Mouse (Mus musculus): ENCODE data around the gene Sec14l1. TPM values are rescaled to one million over a fixed set of nuclear protein-coding genes. Genes with fewer than 3 reads are reported as not detected.
A peak's percentile ranks its signal among the peaks of the same experiment; 100 is the strongest.

Sec14l1 gene
- polyA plus RNA-seq, 1 experiment from 2014 or later: 63.9 TPM

GRCm38 (mm10) chr11:117104044-117104757 is 10.8 kb upstream of the Sec14l1 start:
- Histone ChIP-seq H3K9me3 (no peaks in the 10 kb centered on the region), H3K36me3 (replicated peaks) (no peaks in the 10 kb centered on the region), H3K27me3 (replicated peaks) (no peaks in the 10 kb centered on the region), H3K27ac (no peak overlapping the region), H3K4me1 (peaks cover 21% of the 10 kb centered on the region), H3K4me3 (no peak overlapping the region), H3K4me2 (no peak overlapping the region), H3K9ac (no peak overlapping the region)
- 79% methylated on average over 10 of the region's 10 CpGs for WGBS
- no peak for ATAC-seq (replicated peaks)

GRCm38 (mm10) chr11:117105315-117105714 is 9.7 kb upstream of the Sec14l1 start:
- Histone ChIP-seq H3K27ac (no peak overlapping the region), H3K36me3 (replicated peaks) (no peaks in the 10 kb centered on the region)
- 90% methylated on average over 3 of the region's 3 CpGs for WGBS

GRCm38 (mm10) chr11:117105850-117106249 is 9.1 kb upstream of the Sec14l1 start:
- no peak for ATAC-seq (replicated peaks)
- Histone ChIP-seq H3K4me2 (no peak overlapping the region), H3K4me3 (no peak overlapping the region), H3K4me1 (peaks cover 21% of the 10 kb centered on the region), H3K27ac (no peak overlapping the region), H3K27me3 (replicated peaks) (no peaks in the 10 kb centered on the region), H3K36me3 (replicated peaks) (no peaks in the 10 kb centered on the region), H3K9me3 (no peaks in the 10 kb centered on the region), H3K9ac (no peak overlapping the region)
- 90% methylated on average over 7 of the region's 7 CpGs for WGBS

More at GRCm38 (mm10) chr11:117105315-117105714, 9.7 kb upstream of the Sec14l1 start:
- Histone ChIP-seq H3K27me3 (replicated peaks) (no peaks in the 10 kb centered on the region), H3K9ac (no peak overlapping the region), H3K9me3 (no peaks in the 10 kb centered on the region), H3K4me3 (no peak overlapping the region), H3K4me2 (no peak overlapping the region), H3K4me1 (peaks cover 21% of the 10 kb centered on the region)
- ATAC-seq (replicated peaks): no peak

GRCm38 (mm10) chr11:117106633-117107334 is 8.2 kb upstream of the Sec14l1 start:
- Histone ChIP-seq H3K4me2 (no peak overlapping the region), H3K4me3 (no peak overlapping the region), H3K9ac (no peak overlapping the region), H3K4me1 (peaks cover 17% of the 10 kb centered on the region), H3K27me3 (replicated peaks) (no peaks in the 10 kb centered on the region), H3K36me3 (replicated peaks) (no peaks in the 10 kb centered on the region), H3K9me3 (no peaks in the 10 kb centered on the region), H3K27ac (peak overlapping the region; percentile 9; the same call in 1 of the 2 replicates)
- WGBS: 19% methylated on average over 13 of the region's 13 CpGs
- no peak for ATAC-seq (replicated peaks)

GRCm38 (mm10) chr11:117107837-117108236 is 7.1 kb upstream of the Sec14l1 start:
- Histone ChIP-seq H3K36me3 (replicated peaks) (no peaks in the 10 kb centered on the region), H3K4me2 (no peak overlapping the region), H3K9me3 (no peaks in the 10 kb centered on the region), H3K4me1 (peaks cover 15% of the 10 kb centered on the region), H3K4me3 (no peak overlapping the region), H3K27ac (no peak overlapping the region), H3K9ac (no peak overlapping the region), H3K27me3 (replicated peaks) (no peaks in the 10 kb centered on the region)
- 92% methylated on average over 2 of the region's 2 CpGs for WGBS
- no peak for ATAC-seq (replicated peaks)

GRCm38 (mm10) chr11:117108595-117108994 is 6.4 kb upstream of the Sec14l1 start:
- 0 out of 2 replicates have a peak overlapping the region, but pooled peaks have one; percentile 35 for H3K27ac ChIP-seq
- 60% methylated on average over 9 of the region's 9 CpGs for WGBS

GRCm38 (mm10) chr11:117109179-117109954 is 5.6 kb upstream of the Sec14l1 start:
- ATAC-seq (replicated peaks): no peak
- no peak overlapping the region for H3K4me3 ChIP-seq
- H3K9me3 ChIP-seq: no peaks in the 10 kb centered on the region
- no peak overlapping the region for H3K9ac ChIP-seq
- H3K27ac ChIP-seq: no peak overlapping the region
- peaks cover 20% of the 10 kb centered on the region for H3K4me1 ChIP-seq
- no peak overlapping the region for H3K4me2 ChIP-seq
- H3K36me3 ChIP-seq (replicated peaks): no peaks in the 10 kb centered on the region
- no peaks in the 10 kb centered on the region for H3K27me3 ChIP-seq (replicated peaks)
- 88% methylated on average over 12 of the region's 12 CpGs for WGBS

More at GRCm38 (mm10) chr11:117108595-117108994, 6.4 kb upstream of the Sec14l1 start:
- Histone ChIP-seq H3K4me3 (no peak overlapping the region), H3K27me3 (replicated peaks) (no peaks in the 10 kb centered on the region), H3K9ac (no peak overlapping the region), H3K4me1 (peaks cover 15% of the 10 kb centered on the region), H3K36me3 (replicated peaks) (no peaks in the 10 kb centered on the region), H3K9me3 (no peaks in the 10 kb centered on the region), H3K4me2 (no peak overlapping the region)
- ATAC-seq (replicated peaks): no peak

GRCm38 (mm10) chr11:117111967-117112648 is 2.9 kb upstream of the Sec14l1 start:
- no peak overlapping the region for H3K9ac ChIP-seq
- H3K4me2 ChIP-seq: no peak overlapping the region
- H3K27ac ChIP-seq: no peak overlapping the region
- H3K27me3 ChIP-seq (replicated peaks): no peaks in the 10 kb centered on the region
- H3K4me1 ChIP-seq: peaks cover 28% of the 10 kb centered on the region
- ATAC-seq (replicated peaks): no peak
- no peaks in the 10 kb centered on the region for H3K9me3 ChIP-seq
- H3K4me3 ChIP-seq: no peak overlapping the region
- WGBS: 81% methylated on average over 11 of the region's 11 CpGs
- no peaks in the 10 kb centered on the region for H3K36me3 ChIP-seq (replicated peaks)

- Histone ChIP-seq H3K9ac (no peak overlapping the region), H3K9me3 (no peaks in the 10 kb centered on the region), H3K27me3 (replicated peaks) (no peaks in the 10 kb centered on the region), H3K36me3 (replicated peaks) (no peaks in the 10 kb centered on the region), H3K4me2 (no peak overlapping the region), H3K27ac (no peak overlapping the region), H3K4me3 (no peak overlapping the region), H3K4me1 (peaks cover 33% of the 10 kb centered on the region)
- 62% methylated on average over 3 of the region's 3 CpGs for WGBS
- no peak for ATAC-seq (replicated peaks)
Measured at GRCm38 (mm10) chr11:117112649-117113051, 2.3 kb upstream of the Sec14l1 start.

GRCm38 (mm10) chr11:117113377-117113776 is 1.6 kb upstream of the Sec14l1 start:
- H3K27ac ChIP-seq: no peak overlapping the region
- H3K9ac ChIP-seq: no peak overlapping the region
- H3K9me3 ChIP-seq: no peaks in the 10 kb centered on the region
- peaks cover 37% of the 10 kb centered on the region for H3K4me1 ChIP-seq
- no peak overlapping the region for H3K4me3 ChIP-seq
- H3K27me3 ChIP-seq (replicated peaks): no peaks in the 10 kb centered on the region
- 90% methylated on average over 5 of the region's 5 CpGs for WGBS
- H3K36me3 ChIP-seq (replicated peaks): peaks cover 3% of the 10 kb centered on the region; the same call in 1 of the 2 replicates
- ATAC-seq (replicated peaks): no peak
- no peak overlapping the region for H3K4me2 ChIP-seq

GRCm38 (mm10) chr11:117114231-117114591 is 757 bp upstream of the Sec14l1 start:
- H3K27me3 ChIP-seq (replicated peaks): no peaks in the 10 kb centered on the region
- WGBS: 52% methylated on average over 13 of the region's 13 CpGs
- H3K4me1 ChIP-seq: peaks cover 40% of the 10 kb centered on the region
- peaks cover 3% of the 10 kb centered on the region; the same call in 1 of the 2 replicates for H3K36me3 ChIP-seq (replicated peaks)
- H3K4me2 ChIP-seq: peak overlapping the region; percentile 62
- no peaks in the 10 kb centered on the region for H3K9me3 ChIP-seq
- H3K9ac ChIP-seq: peak overlapping the region; percentile 72
- no peak; the same call in 1 of the 2 replicates for ATAC-seq (replicated peaks)
- peak overlapping the region; percentile 97 for H3K27ac ChIP-seq
- H3K4me3 ChIP-seq: peak overlapping the region; percentile 64
